In the genomic region with DNA sequence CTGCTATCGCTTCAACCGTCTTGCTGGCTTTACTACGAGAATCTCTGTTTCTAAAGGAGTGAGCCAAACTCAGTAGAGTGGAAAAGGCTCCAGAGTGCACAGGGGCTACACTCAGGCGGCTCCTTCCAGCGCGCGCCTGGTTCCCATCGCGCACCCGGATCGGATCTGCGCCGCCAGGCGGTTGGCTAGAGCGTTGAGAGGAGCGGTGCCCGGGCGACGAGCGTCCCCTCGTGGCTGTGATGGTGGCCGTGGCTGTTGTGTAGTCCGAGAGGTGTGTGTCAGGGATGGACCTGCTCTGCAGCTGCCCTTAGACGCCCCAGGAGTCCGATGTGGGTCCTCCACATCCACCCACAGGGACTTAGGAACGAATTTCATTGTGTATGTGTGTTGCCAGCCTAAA, we compare ENCODE assay signal across 9 mouse cellular contexts. TPM values are rescaled to one million over a fixed set of nuclear protein-coding genes. Genes with fewer than 3 reads are reported as not detected.
A peak's percentile ranks its signal among the peaks of the same experiment; 100 is the strongest.
DNase-seq lines count a peak whose midpoint lies in the region; ATAC-seq lines count a peak whose summit lies in the region.
"Had no signal": no experiment of that assay in that cellular context is flagged by ENCODE, and none has a peak within 500 bp of the region (broad histone marks: within the 10 kb centered on the region; RNA-seq: fewer than 3 reads in every experiment).

Gene Abca14 (plus strand): TSS at position 173 of the 400 bp plus-strand sequence.

- ATAC-seq in granulocyte monocyte progenitor cell, adult 5-6 weeks (replicated peaks; ENCODE audit: poor library complexity, severe bottlenecking), result peak; percentile 88
- ATAC-seq in intestine, embryonic 15.5 days, result peak; percentile 90
- ATAC-seq in monocyte, adult 5-6 weeks (replicated peaks; ENCODE audit: insufficient number of reproducible peaks, low FRiP score, low TSS enrichment, poor library complexity, severe bottlenecking), result no peak

- H3K36me3 ChIP-seq in embryonic facial prominence, embryonic 10.5 days (replicated peaks), result no peaks in the 10 kb centered on the region; the same call in 1 of the 2 replicates
- no peaks in the 10 kb centered on the region for H3K36me3 ChIP-seq in intestine, embryonic 15.5 days

- H3K4me3 ChIP-seq in embryonic facial prominence, embryonic 10.5 days, result no peak within 1 kb of the TSS
- no peak within 1 kb of the TSS for H3K4me3 ChIP-seq in intestine, embryonic 15.5 days (replicated peaks)

- peaks cover 32% of the 10 kb centered on the region for H3K4me1 ChIP-seq in embryonic facial prominence, embryonic 10.5 days
- peaks cover 6% of the 10 kb centered on the region; the same call in 1 of the 2 replicates for H3K4me1 ChIP-seq in intestine, embryonic 15.5 days (replicated peaks)

- peaks cover 43% of the 10 kb centered on the region for H3K27me3 ChIP-seq in embryonic facial prominence, embryonic 10.5 days (replicated peaks; ENCODE audit: low read depth, poor library complexity, severe bottlenecking)
- peaks cover 17% of the 10 kb centered on the region for H3K27me3 ChIP-seq in intestine, embryonic 15.5 days (replicated peaks)

- peak; percentile 74 to 76 for DNase-seq in adrenal gland, postnatal 4 days (ENCODE audit: low spot score in 2 of 2)
- DNase-seq in embryonic facial prominence, embryonic 10.5 days (ENCODE audit: low spot score), result peak; percentile 92
- DNase-seq in left cerebral cortex, adult 8-10 months (ENCODE audit: low spot score in 2 of 2), result peak; percentile 61 to 80
- peak; percentile 87 to 90 for DNase-seq in lung, postnatal 4 days
- peak; percentile 88 to 91 for DNase-seq in right cerebral cortex, adult 2 months (ENCODE audit: low spot score in 2 of 2)

- 4% methylated on average over 26 of the region's 26 CpGs for WGBS in embryonic facial prominence, embryonic 10.5 days
- WGBS in intestine, embryonic 15.5 days, result 7% methylated on average over 26 of the region's 26 CpGs

- H3K27ac ChIP-seq in embryonic facial prominence, embryonic 10.5 days (replicated peaks), result no peak within 1 kb of the TSS
- H3K27ac ChIP-seq in intestine, embryonic 15.5 days, result no peak within 1 kb of the TSS
- H3K27ac ChIP-seq: macrophage had no signal

- H3K9me3 ChIP-seq in embryonic facial prominence, embryonic 10.5 days, result no peaks in the 10 kb centered on the region
- H3K9me3 ChIP-seq in intestine, embryonic 15.5 days, result no peaks in the 10 kb centered on the region

- no peak within 1 kb of the TSS for H3K9ac ChIP-seq in intestine, embryonic 15.5 days

- H3K4me2 ChIP-seq in intestine, embryonic 15.5 days (replicated peaks), result no peak within 1 kb of the TSS; the same call in 1 of the 2 replicates

RNA-seq across cellular contexts. Expression of gene Abca14, which starts in this region (rescaled TPM):
- under 1 TPM in 1 of 2 experiments, not detected in 1; 0.25 TPM for total RNA-seq in adrenal gland, postnatal 4 days (2021)
- not detected in 2 replicates for polyA plus RNA-seq in embryonic facial prominence, embryonic 10.5 days (2016; fragmentation: Nextera tagmentation; extraction: Ambion mirVana)
- not detected in 2 replicates for total RNA-seq in granulocyte monocyte progenitor cell, adult 5-6 weeks (2014; fragmentation: Nextera tagmentation)
- not detected in 2 replicates for total RNA-seq in granulocyte monocyte progenitor cell, adult 5-6 weeks (2017)
- polyA plus RNA-seq in intestine, embryonic 15.5 days (2015; fragmentation: Nextera tagmentation; extraction: Ambion mirVana), result 0.13 TPM in 1 of 2 replicates, not detected in the other
- total RNA-seq in left cerebral cortex, adult 8-10 months (2022), result under 1 TPM in 2 of 4 experiments, not detected in 2; 0.06 to 0.07 TPM
- total RNA-seq in monocyte, adult 5-6 weeks (2017), result 1.4 TPM in 1 of 3 replicates, not detected in the others
- polyA plus RNA-seq: macrophage had no signal

Comparison
In these comparisons a context has a peak if more than half of its experiments do, and no peak if none do; other contexts are left out.
1. Peak in DNase-seq in adrenal gland, postnatal 4 days; RNA of the gene not detected or under 1 TPM.
2. Peak in DNase-seq in embryonic facial prominence, embryonic 10.5 days; RNA of the gene not detected or under 1 TPM.
3. Peak in ATAC-seq in granulocyte monocyte progenitor cell, adult 5-6 weeks; RNA of the gene not detected or under 1 TPM.
4. Peak in ATAC-seq in intestine, embryonic 15.5 days; RNA of the gene not detected or under 1 TPM.
5. Peak in DNase-seq in left cerebral cortex, adult 8-10 months; RNA of the gene not detected or under 1 TPM.